Mouse (Mus musculus) small intestine, adult 2 months (tissue): Measurements from ENCODE around the gene Fhad1.

ENCODE experiments used
- CTCF ChIP-seq: fragments of 200-500 bp; IDR thresholded peaks from 2 replicates; pipeline ENCODE4 v1.5.1; 2012; ENCODE audit warnings: low read depth, mild to moderate bottlenecking, control low read depth, inconsistent platforms, low read length, moderate library complexity, mixed read lengths; ENCODE audit not compliant: insufficient replicate concordance, insufficient read length; ENCODE audit errors: extremely low read depth
- POLR2A ChIP-seq: fragments of 200-500 bp; IDR thresholded peaks from 2 replicates; pipeline ENCODE4 v1.6.1; 2012; ENCODE audit warnings: low read depth, mild to moderate bottlenecking, control low read depth, inconsistent platforms, low read length, moderate library complexity

DNA sequence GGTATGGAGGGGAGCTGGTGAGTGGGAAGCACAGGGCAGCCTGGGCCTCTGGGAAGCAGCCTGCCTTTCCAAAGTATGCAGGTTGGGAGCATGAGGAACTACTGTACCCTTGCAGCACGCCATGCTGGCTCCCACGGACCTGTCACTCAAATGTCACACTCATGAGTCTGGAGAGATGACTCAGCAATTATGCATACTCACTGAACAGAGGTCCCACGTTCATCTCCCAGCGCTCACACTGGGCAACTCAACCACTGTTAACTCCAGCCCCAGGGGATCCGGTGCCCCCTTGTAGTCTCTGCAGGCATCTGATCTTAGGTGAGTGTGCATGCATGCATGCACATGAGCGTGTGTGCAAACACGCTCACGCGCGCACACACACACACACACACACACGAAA lies 39.7 kb upstream of the Fhad1 start:
- no peak for TF ChIP-seq CTCF
- no peak for TF ChIP-seq POLR2A
